Mouse (Mus musculus) ovary, postnatal 36 days (tissue): ENCODE measurements around the gene Pilra.
A peak's percentile ranks its signal among the peaks of the same experiment; 100 is the strongest.

ENCODE experiments used
- DNase-seq: peaks from one replicate; pipeline ENCODE4 v3.0.0; 2022; ENCODE audit warnings: low spot score, mixed read lengths

Pilra gene

DNA sequence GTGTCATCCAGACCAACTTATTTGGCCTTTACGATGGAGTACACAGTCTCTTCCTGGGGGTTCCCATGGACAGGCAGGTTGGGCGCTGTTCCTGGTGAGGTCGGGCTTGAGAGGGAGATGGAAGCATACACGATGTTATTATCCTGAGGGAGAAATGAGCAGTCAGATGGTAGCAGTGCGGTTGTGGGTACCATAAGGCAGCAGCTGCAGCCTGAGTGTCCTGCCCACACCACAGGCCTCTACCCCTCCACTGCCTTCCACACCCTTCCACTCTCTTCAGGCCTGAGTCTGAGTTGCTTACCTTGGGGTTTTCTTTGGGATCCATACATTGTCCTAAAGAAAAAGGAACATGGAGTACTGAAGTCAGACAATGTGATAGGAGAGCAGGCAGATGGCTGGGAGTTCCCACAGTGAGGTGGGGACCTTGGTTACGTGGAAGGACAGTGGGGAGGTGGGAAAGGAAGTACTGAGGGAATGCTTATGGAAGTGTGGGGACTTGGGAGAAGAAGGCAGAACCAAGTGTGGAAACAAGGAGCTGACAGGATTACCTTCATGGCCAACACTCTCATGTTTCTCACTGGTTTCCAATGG, 12.5 kb downstream of the Pilra start:
- no peak for DNase-seq

DNA sequence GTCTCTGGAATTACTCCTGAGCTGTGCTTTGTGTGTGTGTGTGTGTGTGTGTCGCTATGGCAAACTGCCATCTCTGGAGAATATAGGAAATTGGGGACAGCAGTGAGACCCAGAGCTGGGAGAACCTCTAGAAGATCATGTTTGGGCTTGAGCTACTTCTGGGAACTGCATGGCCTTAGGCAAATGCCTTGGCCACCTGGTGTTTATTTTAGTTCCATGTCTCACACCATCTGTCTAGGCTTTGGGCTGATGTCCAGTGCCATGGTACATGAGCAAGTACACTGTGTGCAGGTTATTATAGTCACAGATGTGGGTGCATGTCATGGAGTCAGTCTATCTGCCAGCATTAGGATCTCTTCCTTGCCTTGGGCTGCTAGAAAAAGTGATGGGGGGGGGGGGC, 13.5 kb downstream of the Pilra start:
- no peak for DNase-seq

DNA sequence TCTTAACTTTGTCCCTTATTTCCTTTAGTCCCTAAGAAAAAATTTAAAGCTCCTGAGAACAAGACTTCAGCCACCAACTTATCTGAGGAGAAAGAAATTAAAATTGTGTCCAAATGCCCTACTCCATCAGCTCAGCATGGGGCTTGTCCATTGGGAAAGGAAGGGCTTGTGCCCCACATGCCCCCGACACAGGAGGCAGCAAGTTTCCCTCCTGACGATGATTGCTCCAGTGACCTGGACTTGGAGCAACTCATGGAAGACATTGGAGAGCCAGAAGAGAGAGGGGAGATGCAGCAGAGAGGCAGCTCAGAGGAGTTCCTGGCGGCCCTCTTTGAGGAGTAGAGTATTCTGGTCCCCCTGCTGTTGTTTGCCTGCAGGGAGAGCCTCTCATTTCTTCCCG, 14.0 kb downstream of the Pilra start:
- no peak for DNase-seq

DNA sequence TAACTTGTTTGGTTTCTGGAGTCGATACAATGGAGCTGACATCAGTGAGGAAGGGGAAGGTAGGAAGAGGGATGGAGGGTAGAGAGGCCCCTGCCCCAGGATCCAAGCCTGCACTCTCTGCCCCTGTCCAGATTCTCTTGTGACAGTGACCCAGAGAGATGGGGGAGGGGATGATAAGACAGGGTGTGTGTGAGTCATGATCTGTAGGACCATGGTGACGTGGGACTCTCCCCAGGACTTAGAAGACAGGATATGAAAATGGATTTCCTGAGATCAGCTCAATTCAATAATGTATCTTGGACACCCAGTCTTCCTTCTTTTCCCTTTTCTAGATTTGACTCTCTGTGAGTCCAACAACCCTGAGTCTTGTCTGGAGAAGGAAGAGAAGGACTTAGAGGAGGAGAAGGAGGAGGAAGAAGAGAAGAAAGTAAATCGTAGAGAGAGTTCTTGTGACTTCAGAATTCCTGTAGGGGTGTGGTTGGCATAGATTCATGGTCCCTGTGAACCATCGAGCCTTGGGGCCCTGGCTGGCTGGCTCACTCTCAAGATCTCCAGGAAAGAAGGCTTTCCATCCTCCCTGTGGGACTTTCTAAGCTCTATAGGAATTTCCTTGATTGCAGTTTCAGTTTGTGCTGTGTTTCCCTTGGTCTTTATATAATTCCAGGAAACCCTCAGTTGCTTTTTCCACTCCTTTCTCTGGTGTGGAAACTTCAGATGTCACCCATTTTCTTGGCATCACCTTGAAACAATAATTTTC, 18.4 kb downstream of the Pilra start:
- no peak for DNase-seq

DNA sequence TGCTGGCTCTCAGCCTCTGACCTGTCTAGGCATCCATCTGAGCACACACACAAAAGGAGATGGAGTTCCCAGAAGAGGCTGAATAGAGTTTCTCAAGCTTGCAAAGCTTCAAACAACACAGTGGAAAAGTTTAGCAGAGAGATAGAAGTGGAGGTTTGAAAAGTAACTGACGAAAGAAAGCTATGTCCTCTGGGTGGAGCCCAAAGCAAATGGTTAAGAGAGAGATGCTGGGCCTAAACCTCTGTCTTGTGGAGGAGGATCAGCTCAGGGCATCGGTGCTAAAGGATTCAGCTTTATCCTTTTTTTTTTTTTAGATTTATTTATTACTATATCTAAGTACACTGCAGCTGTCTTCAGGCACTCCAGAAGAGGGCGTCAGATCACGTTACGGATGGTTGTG, 27.8 kb downstream of the Pilra start:
- DNase-seq, result no peak

DNA sequence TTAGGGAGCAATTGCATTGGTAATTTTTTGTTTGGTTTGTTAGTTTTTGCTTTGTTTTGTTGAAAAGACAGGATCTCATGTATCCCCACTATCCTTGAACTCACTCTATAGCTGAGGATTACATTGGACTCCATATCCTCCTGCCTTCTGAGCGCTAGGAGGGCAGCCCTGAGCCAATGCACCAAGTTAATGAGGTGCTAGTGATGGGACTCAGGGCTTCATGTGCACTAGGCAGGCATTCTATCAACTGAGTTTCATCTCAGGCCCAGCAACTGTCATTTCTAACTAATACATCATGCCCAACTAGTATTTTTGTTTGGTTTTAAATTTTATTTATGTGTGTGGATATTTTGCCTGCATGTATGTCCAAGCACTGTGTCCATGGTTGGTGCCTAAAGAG, 29.9 kb downstream of the Pilra start:
- no peak for DNase-seq

DNA sequence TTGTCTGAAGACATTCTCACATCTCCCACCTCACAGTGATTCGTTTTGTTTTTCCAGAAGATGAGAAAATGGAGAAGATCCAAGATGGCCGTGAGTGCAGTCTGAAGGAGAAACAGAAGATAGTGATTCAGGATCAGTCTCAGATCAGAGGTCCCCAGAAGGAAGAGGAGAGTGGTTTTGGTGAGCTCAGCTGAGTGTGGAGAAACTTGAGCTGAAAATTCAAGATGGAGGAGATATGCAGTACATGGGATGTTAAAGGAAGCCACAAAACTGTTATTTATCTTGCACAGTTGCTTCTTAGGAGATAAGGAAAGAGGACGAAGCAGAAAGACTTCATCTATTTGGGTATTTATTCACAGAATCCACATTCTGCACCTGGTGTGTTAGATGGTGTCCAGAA, 35.2 kb downstream of the Pilra start:
- DNase-seq, result no peak

DNA sequence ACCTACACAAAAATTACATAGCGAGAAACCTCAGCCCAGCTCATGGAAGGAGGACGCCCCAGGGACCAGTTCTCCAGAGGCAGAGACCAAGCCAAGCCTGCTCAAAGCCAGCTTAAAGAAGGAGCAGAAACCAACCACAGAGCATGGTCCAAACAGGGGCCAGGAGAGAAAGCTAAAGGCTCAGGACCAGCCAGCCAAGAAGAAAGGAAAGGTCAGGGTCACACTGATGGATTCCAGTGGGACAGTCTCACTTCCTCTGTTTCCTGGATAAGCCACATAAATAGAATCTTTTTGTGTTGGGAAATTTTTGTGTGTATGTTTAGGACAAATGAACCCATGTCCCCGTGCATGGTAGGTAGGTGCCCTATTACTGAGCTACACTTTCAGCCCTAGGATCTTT, 39.5 kb downstream of the Pilra start:
- no peak for DNase-seq

DNA sequence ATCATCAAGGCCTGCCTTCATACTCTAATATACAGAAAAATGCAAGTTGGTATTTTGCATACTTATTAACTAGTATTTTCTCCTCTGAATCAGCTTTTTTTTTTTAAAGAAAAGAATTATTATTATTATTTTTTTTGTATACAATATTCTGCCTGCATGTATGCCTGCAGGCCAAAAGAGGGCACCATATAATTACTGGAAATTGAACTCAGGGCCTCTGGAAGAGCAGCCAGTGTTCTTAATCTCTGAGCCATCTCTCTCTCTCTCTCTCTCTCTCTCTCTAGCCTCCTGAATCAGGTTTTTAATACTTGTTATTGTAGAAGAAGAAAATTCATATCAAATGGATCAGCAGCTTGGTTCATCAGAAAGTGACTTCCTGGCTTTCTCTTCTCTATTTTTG, 44.5 kb downstream of the Pilra start:
- DNase-seq, result no peak

DNA sequence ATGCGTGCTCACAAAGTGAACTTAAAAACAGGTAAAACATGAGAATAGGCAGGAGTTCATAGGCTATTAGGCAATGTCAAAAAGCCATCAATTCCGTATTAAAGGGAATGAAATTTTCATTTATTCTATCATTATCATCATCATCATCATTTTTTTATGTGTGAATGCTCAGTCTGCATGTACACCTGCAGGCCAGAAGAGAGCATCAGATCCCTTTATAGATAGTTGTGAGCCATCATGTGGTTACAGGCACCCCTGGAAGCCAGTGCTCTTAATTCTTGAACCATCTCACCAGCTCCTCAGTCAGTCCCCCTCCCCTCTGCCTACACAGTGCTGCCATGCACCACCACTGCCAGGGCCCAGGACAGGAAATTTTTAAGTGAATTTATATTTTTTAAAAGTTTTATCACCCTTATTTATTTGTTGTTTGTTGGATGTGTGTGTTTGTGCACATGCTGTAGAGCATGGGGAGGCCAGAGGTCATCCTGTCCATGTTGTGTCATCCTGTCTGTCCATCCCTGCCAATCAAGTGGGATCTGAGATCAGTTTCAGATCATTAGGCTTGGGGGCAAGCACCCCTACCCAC, 47.0 kb downstream of the Pilra start:
- DNase-seq, result no peak

DNA sequence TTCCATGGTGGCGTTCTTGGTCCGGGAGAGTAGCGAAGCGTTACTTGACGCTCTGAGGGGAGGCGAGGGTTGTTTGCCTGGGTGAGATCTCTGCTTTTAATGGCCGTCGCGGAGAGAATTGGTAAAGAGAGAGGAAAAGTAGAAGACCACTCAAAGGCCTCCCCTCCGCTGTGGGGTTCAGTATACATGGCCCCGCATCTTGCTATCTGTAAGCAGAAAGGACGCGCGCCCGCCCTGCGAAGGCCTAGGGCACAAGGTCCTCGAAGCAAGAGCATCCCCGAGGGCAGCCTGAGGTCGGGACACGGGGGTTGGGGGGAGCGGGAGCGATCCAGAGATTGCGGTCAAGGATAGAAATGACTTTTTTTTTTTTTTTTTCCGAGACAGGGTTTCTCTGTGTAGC, 47.9 kb downstream of the Pilra start:
- no peak for DNase-seq

DNA sequence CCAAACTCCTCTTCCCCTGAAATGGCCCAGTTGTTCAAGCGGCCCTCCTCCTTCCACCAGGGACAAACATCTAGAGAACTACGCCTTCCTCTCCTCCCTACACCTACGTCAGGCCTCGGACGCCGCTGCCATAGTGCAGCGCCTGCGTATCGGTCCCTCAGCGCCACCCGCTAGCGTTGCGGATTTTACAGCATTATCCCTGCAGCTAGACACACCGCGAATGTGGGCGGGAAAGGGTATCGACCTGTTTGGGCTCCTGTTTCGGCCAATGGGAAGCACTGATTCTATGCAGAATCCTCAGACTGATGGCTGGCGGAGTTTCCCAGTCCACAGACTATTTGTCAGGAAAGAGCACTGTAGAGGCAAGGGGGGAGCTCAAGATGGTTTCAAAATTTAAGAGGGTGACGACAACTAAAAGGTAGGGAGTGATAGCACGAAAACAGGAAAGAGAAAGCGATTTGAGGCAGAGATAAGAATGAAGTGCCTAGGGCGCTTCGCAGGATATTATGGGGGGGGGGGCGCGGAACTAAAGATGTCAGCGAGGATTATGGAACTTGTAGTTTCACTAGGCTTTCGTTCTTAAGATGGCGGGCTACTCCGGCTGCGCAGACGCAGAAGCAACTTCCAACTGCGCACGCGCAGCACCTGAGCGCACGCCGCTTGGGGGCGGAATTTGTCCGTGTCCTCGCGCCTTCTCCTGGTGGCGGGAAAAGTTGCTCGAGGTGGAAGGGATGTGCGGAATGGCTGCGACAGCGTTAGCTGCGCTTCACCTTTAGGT, 48.7 kb downstream of the Pilra start, which contains the start of the genes Mepce and Zcwpw1:
Mepce (minus strand) TSS at position 505 of the 778 bp plus-strand sequence.
Zcwpw1 (plus strand) TSS at position 648 of the 778 bp plus-strand sequence.
- DNase-seq, result peak; percentile 95

DNA sequence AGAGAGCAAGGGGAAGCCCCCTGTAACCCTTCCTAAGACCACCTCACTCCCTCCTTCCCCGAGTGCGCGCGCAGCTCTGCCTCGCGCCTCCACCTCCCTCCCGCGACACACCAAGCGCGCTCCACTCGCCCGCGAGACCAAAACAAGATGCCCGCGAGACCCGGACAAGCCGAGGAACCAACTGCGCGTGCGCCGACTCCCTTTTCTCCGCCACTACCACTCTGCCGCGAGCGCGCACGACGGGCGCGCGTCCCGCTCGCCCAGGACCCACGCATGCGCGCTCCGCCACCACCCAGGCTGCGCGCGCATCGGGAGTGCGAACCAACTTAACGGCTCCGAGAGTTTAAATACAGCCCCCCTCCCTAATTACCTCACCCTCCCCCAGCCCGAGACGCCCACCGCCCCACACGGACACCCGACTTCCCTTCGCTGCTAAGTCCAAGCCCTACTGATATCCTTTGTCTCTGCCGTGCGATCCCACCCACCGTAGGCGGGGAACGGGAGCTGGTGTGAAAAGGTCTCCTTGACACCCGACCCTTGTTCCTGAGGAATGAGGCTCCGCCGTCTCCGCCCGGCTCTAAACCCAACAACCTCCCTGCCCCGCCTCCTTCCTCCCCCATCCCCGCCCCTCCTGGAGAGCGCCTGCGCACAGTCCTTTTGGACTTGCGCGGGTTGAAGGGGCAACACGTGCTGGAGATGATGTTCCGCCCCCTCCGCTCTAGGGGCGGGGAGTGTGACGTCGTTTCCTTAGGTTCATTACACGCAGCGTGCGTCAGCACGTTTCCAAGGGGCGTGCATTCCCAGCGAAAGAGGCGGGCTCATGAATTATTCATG, 49.8 kb downstream of the Pilra start:
- peak; percentile 99 for DNase-seq

DNA sequence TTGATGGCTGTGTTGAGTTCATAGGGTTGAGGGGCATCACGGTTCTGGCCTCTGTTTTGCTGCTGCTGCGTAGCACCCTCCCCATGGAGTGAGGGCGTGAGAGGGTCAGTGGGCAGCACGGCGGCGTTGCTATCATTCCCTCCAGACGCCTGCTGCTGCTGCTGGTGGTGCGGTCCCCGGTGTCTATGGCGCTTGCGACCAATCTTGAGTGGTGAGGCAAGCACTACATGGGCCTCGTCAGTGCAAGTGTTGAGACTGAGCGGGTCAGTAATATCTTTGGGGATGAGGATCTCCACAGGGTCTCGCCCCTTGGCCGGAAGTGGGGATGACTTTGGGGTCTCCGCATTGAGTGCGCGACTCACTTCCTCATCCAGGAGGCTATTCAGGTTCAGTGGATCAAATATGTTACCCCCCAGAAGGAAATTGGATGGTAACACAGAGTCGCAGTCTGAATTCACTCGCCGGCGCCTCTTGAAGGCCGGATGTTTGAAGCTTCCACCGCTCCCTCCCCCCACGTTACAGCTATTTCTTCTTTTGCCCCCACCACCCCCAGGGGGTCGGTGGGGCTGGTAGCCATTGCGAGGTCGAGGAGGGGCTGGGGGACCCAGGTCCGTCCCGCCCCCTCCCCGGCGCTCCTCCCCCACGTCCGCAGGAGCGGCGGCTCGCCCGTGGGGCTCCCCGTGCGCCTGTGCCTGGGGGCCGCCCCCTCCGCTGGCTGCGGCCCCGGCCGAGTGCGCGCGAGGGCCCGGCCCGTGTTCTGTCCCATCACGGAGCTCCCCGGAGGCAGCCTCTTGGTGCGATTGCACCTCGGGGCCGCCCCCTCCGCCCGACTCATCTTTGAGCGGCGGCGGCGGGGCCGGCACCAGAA, 50.7 kb downstream of the Pilra start:
- DNase-seq, result peak; percentile 68

DNA sequence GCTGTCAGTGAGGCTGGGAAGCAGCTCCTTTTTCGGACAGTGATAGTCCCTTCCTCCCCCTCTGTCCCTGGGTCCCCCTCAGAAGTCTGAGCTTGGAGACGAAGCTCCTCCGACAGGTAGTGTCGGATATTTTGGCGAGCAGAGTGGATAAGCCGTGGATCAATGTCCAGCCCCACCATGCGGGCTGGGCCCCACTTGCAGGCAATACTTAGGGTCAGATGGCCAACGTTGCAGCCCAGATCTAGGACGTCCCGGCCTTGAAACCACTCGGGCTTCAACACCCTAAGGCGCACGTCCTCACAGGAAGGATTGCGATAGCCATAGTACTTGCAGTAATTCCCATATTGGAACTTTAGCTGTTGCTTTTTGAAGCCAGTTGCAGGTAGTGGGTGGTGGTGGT, 51.5 kb downstream of the Pilra start:
- peak; percentile 18 for DNase-seq

DNA sequence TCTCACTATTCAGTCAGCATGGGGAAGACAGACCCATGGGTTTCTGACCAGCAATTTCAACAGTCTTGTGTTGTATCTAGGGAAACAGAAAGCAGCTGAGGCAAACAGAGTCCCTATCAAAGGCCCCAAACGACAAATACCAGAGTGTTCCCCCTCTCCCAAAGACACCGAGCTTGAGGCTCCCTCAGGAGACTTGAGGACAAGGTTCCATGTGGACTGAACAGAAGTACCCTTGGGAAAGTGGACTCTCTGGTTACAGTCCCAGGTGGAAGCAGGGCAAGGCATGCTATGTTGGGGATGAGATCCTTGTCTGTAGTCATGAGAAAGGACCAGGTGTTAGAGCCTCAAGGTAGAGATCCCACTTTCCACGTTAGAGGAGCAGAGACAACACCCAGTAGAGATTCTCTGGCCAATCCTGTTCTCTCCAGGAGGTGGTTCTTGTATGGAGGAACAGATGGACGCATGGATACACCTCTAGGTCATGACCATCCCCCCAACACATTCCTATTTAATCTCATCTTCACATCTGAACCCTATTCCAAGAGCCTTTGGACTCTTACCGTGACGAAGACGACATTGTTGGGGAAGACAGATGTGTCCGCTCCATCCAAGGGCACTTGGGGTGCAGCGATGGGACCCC, 52.1 kb downstream of the Pilra start:
- DNase-seq, result no peak

DNA sequence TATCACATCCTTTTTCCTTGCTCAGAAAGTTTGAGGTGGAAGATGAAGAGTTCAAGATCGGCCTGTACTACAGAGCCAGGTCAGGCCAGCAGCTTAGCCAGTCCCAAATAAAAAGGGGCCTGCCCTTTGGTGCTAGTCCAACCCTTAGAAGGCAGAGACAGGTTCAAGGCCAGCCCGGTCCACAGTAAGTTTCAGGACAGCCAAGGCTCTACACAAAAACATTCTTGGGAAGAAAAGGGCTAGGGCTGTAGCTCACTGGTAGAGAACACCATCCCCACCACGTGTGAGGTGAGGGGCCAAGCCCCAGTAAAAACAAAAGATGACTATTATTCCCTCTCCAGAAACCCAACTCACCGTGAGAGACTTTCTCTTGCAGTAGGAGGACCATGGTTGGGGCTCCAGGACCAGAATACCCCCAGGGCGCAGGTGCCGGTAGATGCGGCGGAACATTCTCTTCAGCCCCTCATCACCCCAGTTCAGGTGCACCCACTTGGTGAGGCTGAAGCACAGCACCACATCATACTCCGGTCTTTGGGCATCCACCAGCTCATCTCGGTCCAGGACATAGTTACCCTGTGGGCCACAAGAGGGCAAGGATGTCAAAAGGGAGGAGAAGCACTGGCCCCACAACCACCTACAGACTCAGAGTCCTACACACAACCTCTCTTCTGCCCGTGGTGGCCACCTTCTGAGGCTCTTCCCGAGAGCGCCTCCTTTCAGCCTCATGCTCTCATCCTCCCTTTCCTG, 53.1 kb downstream of the Pilra start:
- no peak for DNase-seq

DNA sequence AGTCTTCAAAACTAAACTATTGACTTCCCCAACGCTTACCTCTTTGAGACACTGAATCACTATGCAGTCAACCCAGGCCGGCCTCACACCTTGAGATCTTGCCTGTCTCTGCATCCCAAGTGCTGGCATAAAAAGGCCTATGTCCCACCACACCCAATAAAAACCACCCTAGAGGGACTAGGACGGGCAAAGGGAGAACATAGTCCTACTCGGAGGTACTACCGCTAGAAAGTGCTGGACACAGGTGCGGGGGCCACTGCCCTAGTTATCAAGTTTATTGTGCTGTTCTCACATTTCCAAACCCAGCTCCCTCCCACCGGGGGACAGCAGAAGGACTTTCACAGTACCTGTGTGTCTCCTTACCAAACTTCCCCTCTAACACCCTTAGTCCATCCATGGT, 54.4 kb downstream of the Pilra start:
- DNase-seq, result no peak
